Mouse (Mus musculus) E14TG2a.4 (cell line): ENCODE results near the gene Zfp978.
A peak's percentile ranks its signal among the peaks of the same experiment; 100 is the strongest.
"Not testable (repeated sequence)": the region's sequence is repeated elsewhere in the genome, so short reads cannot be mapped to it uniquely, and the experiment has no call there.

Experiments
- H3K27me3 ChIP-seq: 2 replicates; pipeline ENCODE4 v1.6.1; 2014; ENCODE audit warnings: low read length, control low read depth; ENCODE audit not compliant: insufficient read depth
- H3K36me3 ChIP-seq: 2 replicates; pipeline ENCODE4 v1.6.1; 2014; ENCODE audit warnings: low read length, control low read depth; ENCODE audit not compliant: insufficient read depth
- H3K4me1 ChIP-seq: replicated peaks from 2 replicates; pipeline ENCODE4 v1.6.1; 2014; ENCODE audit warnings: low read depth, low read length, control low read depth
- H3K4me3 ChIP-seq: replicated peaks from 2 replicates; pipeline ENCODE4 v1.5.1; 2014; ENCODE audit warnings: mild to moderate bottlenecking, low read length
- H3K9me3 ChIP-seq: 2 replicates; pipeline ENCODE4 v1.6.1; 2014; ENCODE audit warnings: low read length, control low read depth
- CTCF ChIP-seq: conservative IDR thresholded peaks from 2 replicates; pipeline ENCODE4 v1.5.1; 2014; ENCODE audit warnings: low read length
- NANOG ChIP-seq: IDR thresholded peaks from 2 replicates; pipeline ENCODE4 v1.6.1; 2014; ENCODE audit warnings: borderline replicate concordance, low read length, mixed read lengths
- POU5F1 ChIP-seq: IDR thresholded peaks from 2 replicates; pipeline ENCODE4 v1.6.1; 2014; ENCODE audit warnings: low read length, borderline replicate concordance

The Zfp978 gene

GRCm38 (mm10) chr4:147361003-147361402 is at the start of gene Zfp978:
Gene Zfp978 (plus strand): TSS chr4:147361303.
- H3K36me3 ChIP-seq, H3K4me1 ChIP-seq, H3K27me3 ChIP-seq, H3K9me3 ChIP-seq, H3K4me3 ChIP-seq: not testable (repeated sequence)

DNA sequence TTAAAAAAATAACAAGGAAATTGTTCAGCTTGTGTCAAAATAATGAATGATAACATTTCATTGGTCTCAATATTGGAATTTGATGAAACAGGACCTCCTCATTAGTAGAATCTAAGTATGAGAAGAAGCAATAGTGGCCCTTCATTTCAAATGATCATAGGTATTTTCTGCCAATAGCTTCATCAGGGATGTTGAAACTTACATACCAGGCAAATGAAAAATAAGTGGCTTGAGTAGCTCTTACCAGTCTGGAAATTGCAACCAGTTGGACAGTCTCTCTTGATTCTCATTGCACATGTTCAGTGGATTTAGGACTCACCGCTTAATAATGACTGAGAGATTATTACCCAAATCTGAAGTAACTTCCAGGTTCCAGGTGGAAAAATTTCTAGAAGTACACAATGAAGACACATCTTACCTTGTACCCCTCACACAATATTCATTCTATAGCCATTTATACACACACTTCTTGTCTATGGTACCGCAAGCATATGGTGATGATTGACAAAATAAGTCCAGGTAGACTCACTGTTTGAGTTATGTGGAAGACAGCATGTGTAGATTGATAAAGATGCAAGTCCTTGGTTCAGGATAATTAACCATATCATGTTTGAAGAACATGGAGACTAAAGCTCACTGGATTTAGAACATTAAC is 25.9 kb upstream of the Zfp978 start:
- H3K27me3 ChIP-seq, H3K4me3 ChIP-seq, H3K4me1 ChIP-seq: not testable (repeated sequence)
- Histone ChIP-seq H3K36me3 (peaks cover 21% of the 10 kb centered on the region), H3K9me3 (peaks cover 49% of the 10 kb centered on the region)

DNA sequence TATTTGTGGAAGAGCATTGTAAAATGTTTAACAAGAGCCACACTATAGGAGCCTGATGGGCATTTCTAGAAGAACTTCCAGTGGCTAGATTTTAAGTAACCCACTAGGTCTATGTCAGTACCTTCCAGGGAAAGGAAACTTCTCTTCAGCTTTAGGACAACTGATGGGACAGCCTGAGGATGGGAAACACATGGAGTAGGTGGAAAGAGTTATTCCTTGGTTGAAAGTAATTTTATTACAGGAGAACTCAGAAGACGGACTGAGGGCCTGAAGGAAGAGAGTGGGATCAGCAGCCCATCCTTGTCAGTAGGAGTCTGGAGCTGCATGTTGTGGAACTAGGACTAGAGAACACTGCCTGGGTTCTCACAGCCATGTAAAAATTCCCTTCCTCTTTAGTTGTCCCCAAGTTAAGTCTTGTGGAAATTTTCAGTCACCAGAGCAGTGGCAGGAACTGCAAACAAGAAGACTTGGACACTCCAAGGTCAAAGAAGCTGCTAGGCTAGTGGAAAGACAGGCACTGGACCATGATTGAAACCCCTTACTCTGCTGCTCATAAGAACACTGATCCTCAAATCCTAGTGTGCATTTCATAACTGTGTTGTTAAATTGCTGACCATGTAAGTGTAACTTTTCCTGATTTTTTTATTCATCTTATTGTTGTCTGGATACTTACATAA is 25.3 kb upstream of the Zfp978 start:
- Histone ChIP-seq H3K36me3 (peaks cover 21% of the 10 kb centered on the region), H3K9me3 (peaks cover 50% of the 10 kb centered on the region)
- not testable (repeated sequence) for H3K4me1 ChIP-seq, H3K4me3 ChIP-seq, H3K27me3 ChIP-seq

GRCm38 (mm10) chr4:147336368-147337195 is 24.5 kb upstream of the Zfp978 start:
- H3K27me3 ChIP-seq, H3K4me1 ChIP-seq, H3K4me3 ChIP-seq: not testable (repeated sequence)
- peaks cover 18% of the 10 kb centered on the region for H3K36me3 ChIP-seq
- H3K9me3 ChIP-seq: peaks cover 50% of the 10 kb centered on the region

- not testable (repeated sequence) for H3K27me3 ChIP-seq, H3K4me3 ChIP-seq, H3K4me1 ChIP-seq
- peaks cover 49% of the 10 kb centered on the region for H3K9me3 ChIP-seq
- H3K36me3 ChIP-seq: peaks cover 18% of the 10 kb centered on the region
These were observed 23.6 kb upstream of the Zfp978 start for GRCm38 (mm10) chr4:147337520-147337919.

GRCm38 (mm10) chr4:147338032-147338610 is 23.0 kb upstream of the Zfp978 start:
- H3K4me3 ChIP-seq: no peak overlapping the region
- peaks cover 14% of the 10 kb centered on the region for H3K36me3 ChIP-seq
- H3K9me3 ChIP-seq: peaks cover 45% of the 10 kb centered on the region
- H3K4me1 ChIP-seq: no peaks in the 10 kb centered on the region
- H3K27me3 ChIP-seq: no peaks in the 10 kb centered on the region
- TF ChIP-seq POU5F1 (no peak), NANOG (no peak), CTCF (no peak)

DNA sequence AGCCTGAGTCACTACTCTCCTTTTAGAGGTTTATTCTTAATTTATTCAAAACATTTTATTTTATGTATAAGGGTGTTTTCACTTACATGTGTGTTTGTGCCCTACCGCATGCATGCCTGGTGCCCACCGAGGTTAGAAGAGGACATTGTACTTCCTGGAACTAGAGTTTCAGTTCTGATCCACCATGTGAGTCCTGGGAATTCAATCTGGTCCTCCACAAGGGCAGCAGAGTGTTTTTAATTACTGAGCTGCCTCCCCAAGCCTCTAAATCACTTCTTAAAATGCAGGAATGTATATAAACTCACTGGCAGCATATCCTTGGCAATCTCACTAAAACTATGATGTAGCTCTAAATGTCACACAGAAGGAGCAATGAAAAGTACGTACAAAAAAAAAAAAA is 22.4 kb upstream of the Zfp978 start:
- not testable (repeated sequence) for H3K4me1 ChIP-seq, H3K4me3 ChIP-seq, H3K27me3 ChIP-seq
- Histone ChIP-seq H3K36me3 (peaks cover 14% of the 10 kb centered on the region; the same call in 1 of the 2 replicates), H3K9me3 (peaks cover 39% of the 10 kb centered on the region)

GRCm38 (mm10) chr4:147339601-147340219 is 21.4 kb upstream of the Zfp978 start:
- peaks cover 14% of the 10 kb centered on the region; the same call in 1 of the 2 replicates for H3K36me3 ChIP-seq
- peaks cover 29% of the 10 kb centered on the region for H3K9me3 ChIP-seq
- not testable (repeated sequence) for H3K4me1 ChIP-seq, H3K4me3 ChIP-seq, H3K27me3 ChIP-seq

- not testable (repeated sequence) for H3K27me3 ChIP-seq, H3K4me3 ChIP-seq, H3K4me1 ChIP-seq
- Histone ChIP-seq H3K36me3 (peaks cover 14% of the 10 kb centered on the region; the same call in 1 of the 2 replicates), H3K9me3 (peaks cover 26% of the 10 kb centered on the region)
- peak; percentile 63 for TF ChIP-seq CTCF
These were observed 20.9 kb upstream of the Zfp978 start for GRCm38 (mm10) chr4:147340236-147340635.

- not testable (repeated sequence) for H3K4me3 ChIP-seq, H3K36me3 ChIP-seq, H3K4me1 ChIP-seq, H3K27me3 ChIP-seq
- H3K9me3 ChIP-seq: peaks cover 19% of the 10 kb centered on the region
These were observed 20.2 kb upstream of the Zfp978 start for GRCm38 (mm10) chr4:147340876-147341275.

GRCm38 (mm10) chr4:147343042-147343908 is 17.8 kb upstream of the Zfp978 start:
- H3K4me3 ChIP-seq, H3K36me3 ChIP-seq, H3K27me3 ChIP-seq, H3K4me1 ChIP-seq: not testable (repeated sequence)
- H3K9me3 ChIP-seq: peaks cover 11% of the 10 kb centered on the region

DNA sequence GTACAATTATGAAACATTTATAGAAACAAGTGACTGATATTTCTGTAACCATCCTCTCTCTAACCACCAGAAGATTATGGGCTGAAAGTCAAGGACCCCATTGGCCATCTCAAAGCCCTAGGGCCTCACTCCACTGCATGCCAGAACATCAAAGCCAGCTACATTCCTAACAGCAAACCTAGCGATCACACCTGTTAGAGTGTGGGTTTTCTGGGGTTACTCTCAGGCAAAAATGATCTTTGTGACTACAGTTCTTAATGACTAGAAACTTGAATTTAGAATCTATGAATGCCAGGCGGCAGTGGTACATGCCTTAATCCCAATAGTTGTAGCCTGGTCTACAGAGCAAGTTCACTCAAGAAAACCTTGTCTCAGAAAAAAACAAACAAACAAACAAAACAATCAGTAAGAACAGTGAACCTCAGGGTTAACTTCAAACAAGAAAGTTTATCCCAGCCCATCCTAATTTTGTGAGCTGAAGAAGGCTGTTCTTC is 16.0 kb upstream of the Zfp978 start:
- H3K4me3 ChIP-seq, H3K4me1 ChIP-seq, H3K27me3 ChIP-seq, H3K36me3 ChIP-seq: not testable (repeated sequence)
- H3K9me3 ChIP-seq: peaks cover 13% of the 10 kb centered on the region
